Mouse (Mus musculus) adrenal gland, postnatal 25 days (tissue): ENCODE results near the gene Sars2. TPM values are rescaled to one million over a fixed set of nuclear protein-coding genes. Genes with fewer than 3 reads are reported as not detected.

Source experiments
- total RNA-seq: library from RNA; stranded (reverse); gene quantifications from 2 replicates; pipeline ENCODE4 v1.2.3, GENCODE M21; 2021

Sars2 gene
- total RNA-seq, 1 experiment from 2014 or later, result 22.3 TPM

Other genes with a start within 250 kb of the Sars2 start
- gene Ifnl2, start 231.5 kb upstream of the Sars2 start, total RNA-seq, result not detected in 2 replicates
- gene Ifnl3, start 219.2 kb upstream of the Sars2 start, total RNA-seq, result not detected in 2 replicates
- not detected in 2 replicates for gene Sycn, start 201.1 kb upstream of the Sars2 start, total RNA-seq
- not detected in 2 replicates for gene Nccrp1, start 194.7 kb upstream of the Sars2 start, total RNA-seq
- 66.6 and 69.4 TPM in 2 replicates for gene Samd4b, start 143.8 kb upstream of the Sars2 start, total RNA-seq
- 32.0 and 35.2 TPM in 2 replicates for gene Pak4, start 143.8 kb upstream of the Sars2 start, total RNA-seq
- gene Acp7, start 110.7 kb upstream of the Sars2 start, total RNA-seq, result not detected in 2 replicates
- 1.3 and 1.9 TPM in 2 replicates for gene Fbxo27, start 49.1 kb upstream of the Sars2 start, total RNA-seq
- 3.9 and 5.3 TPM in 2 replicates for gene Fbxo17, start 25.2 kb upstream of the Sars2 start, total RNA-seq
- gene Mrps12, start 172 bp upstream of the Sars2 start, total RNA-seq, result 78.8 and 86.5 TPM in 2 replicates
- not detected in 2 replicates for gene Ccer2, start 14.2 kb downstream of the Sars2 start, total RNA-seq
- 71.4 and 75.2 TPM in 2 replicates for gene Sirt2, start 24.7 kb downstream of the Sars2 start, total RNA-seq
- 36.8 and 42.6 TPM in 2 replicates for gene Nfkbib, start 25.5 kb downstream of the Sars2 start, total RNA-seq
- 2.9 and 3.1 TPM in 2 replicates for gene Rinl, start 47.0 kb downstream of the Sars2 start, total RNA-seq
- gene Hnrnpl, start 66.5 kb downstream of the Sars2 start, total RNA-seq, result 423 and 491 TPM in 2 replicates
- gene Ech1, start 83.2 kb downstream of the Sars2 start, total RNA-seq, result 445 and 492 TPM in 2 replicates
- 14.4 and 17.6 TPM in 2 replicates for gene Lgals4, start 91.9 kb downstream of the Sars2 start, total RNA-seq
- not detected in 2 replicates for gene Lgals7, start 121.9 kb downstream of the Sars2 start, total RNA-seq
- 0.21 TPM in 1 of 2 replicates, not detected in the other for gene Capn12, start 139.4 kb downstream of the Sars2 start, total RNA-seq
- gene Actn4, start 220.3 kb downstream of the Sars2 start, total RNA-seq, result 204 and 206 TPM in 2 replicates
- 222 and 254 TPM in 2 replicates for gene Eif3k, start 239.9 kb downstream of the Sars2 start, total RNA-seq
- gene Map4k1, start 240.1 kb downstream of the Sars2 start, total RNA-seq, result 1.1 and 1.4 TPM in 2 replicates